31 mouse cellular contexts compared by ENCODE assay signal in genomic region chr1:97745712-97746111, GRCm38 (mm10).
"Had no signal": no experiment of that assay in that cellular context is flagged by ENCODE, and none has a peak within 500 bp of the region (broad histone marks: within the 10 kb centered on the region; RNA-seq: fewer than 3 reads in every experiment).

No protein-coding gene starts in this region.

- H3K4me1 ChIP-seq: limb, embryonic 10.5 days; limb, embryonic 12.5 days; limb, embryonic 13.5 days; limb, embryonic 15.5 days; lung, embryonic 15.5 days; midbrain, embryonic 10.5 days; midbrain, embryonic 12.5 days; midbrain, embryonic 13.5 days; midbrain, embryonic 15.5 days; neural tube, embryonic 12.5 days had no signal

- H3K27ac ChIP-seq: limb, embryonic 10.5 days; limb, embryonic 12.5 days; limb, embryonic 13.5 days; limb, embryonic 15.5 days; liver, embryonic 12.5 days; liver, embryonic 13.5 days; liver, embryonic 14.5 days; liver, embryonic 15.5 days; lung, embryonic 15.5 days; macrophage; midbrain, embryonic 10.5 days; midbrain, embryonic 12.5 days; midbrain, embryonic 13.5 days; midbrain, embryonic 15.5 days; neural tube, embryonic 12.5 days had no signal

- H3K4me2 ChIP-seq: limb, embryonic 12.5 days; limb, embryonic 13.5 days; limb, embryonic 15.5 days; liver, embryonic 11.5 days; liver, embryonic 12.5 days; liver, embryonic 13.5 days; liver, embryonic 15.5 days; lung, embryonic 14.5 days; lung, embryonic 15.5 days; midbrain, embryonic 11.5 days; midbrain, embryonic 12.5 days; midbrain, embryonic 13.5 days; midbrain, embryonic 15.5 days; neural tube, embryonic 12.5 days had no signal

- DNase-seq: left cerebral cortex, postnatal 4 days; liver; liver, embryonic 13.5 days; liver, postnatal 0 days; lung, adult 18-20 months; lung, adult 2 months; lung, embryonic 14.5 days; lung, postnatal 10 days; lung, postnatal 14 days; lung, postnatal 36 days; lung, postnatal 4 days; midbrain, embryonic 14.5 days had no signal

- H3K4me3 ChIP-seq: limb, embryonic 10.5 days; limb, embryonic 12.5 days; limb, embryonic 13.5 days; limb, embryonic 15.5 days; liver, embryonic 12.5 days; liver, embryonic 13.5 days; liver, embryonic 15.5 days; lung, embryonic 15.5 days; megakaryocyte, embryonic 14.5 days; midbrain, embryonic 10.5 days; midbrain, embryonic 12.5 days; midbrain, embryonic 13.5 days; midbrain, embryonic 15.5 days; myocyte; neural tube, embryonic 12.5 days had no signal

- H3K9me3 ChIP-seq: limb, embryonic 10.5 days; limb, embryonic 12.5 days; limb, embryonic 13.5 days; limb, embryonic 15.5 days; liver, embryonic 12.5 days; liver, embryonic 13.5 days; liver, embryonic 15.5 days; lung, embryonic 15.5 days; megakaryocyte, embryonic 14.5 days; midbrain, embryonic 10.5 days; midbrain, embryonic 12.5 days; midbrain, embryonic 13.5 days; midbrain, embryonic 15.5 days; neural tube, embryonic 12.5 days had no signal

- H3K9ac ChIP-seq: limb, embryonic 12.5 days; limb, embryonic 13.5 days; limb, embryonic 15.5 days; liver, embryonic 12.5 days; liver, embryonic 13.5 days; liver, embryonic 14.5 days; liver, embryonic 15.5 days; liver, postnatal 0 days; lung, embryonic 14.5 days; lung, embryonic 15.5 days; midbrain, embryonic 12.5 days; midbrain, embryonic 13.5 days; midbrain, embryonic 15.5 days; neural tube, embryonic 12.5 days had no signal

- H3K27me3 ChIP-seq: limb, embryonic 12.5 days; limb, embryonic 13.5 days; limb, embryonic 15.5 days; liver, embryonic 12.5 days; liver, embryonic 13.5 days; liver, embryonic 15.5 days; lung, embryonic 15.5 days; megakaryocyte, embryonic 14.5 days; midbrain, embryonic 12.5 days; midbrain, embryonic 13.5 days; midbrain, embryonic 15.5 days; neural tube, embryonic 12.5 days had no signal

- ATAC-seq: liver, embryonic 12.5 days; liver, postnatal 0 days; lung, postnatal 0 days; midbrain, embryonic 13.5 days; midbrain, embryonic 15.5 days had no signal
